Mouse (Mus musculus): ENCODE data around the gene Fbxw5.
A peak's percentile ranks its signal among the peaks of the same experiment; 100 is the strongest.

GRCm38 (mm10) chr2:25546811-25547491 is 46.4 kb downstream of the Fbxw5 start, which contains the start of gene Traf2:
- TF ChIP-seq POLR2A (IDR thresholded peaks at IDR 0.05; ENCODE audit: insufficient read depth, low read depth, low read length) = peak; percentile 40
- TF ChIP-seq CTCF (IDR thresholded peaks at IDR 0.05; ENCODE audit: insufficient read depth, low read depth, low read length) = no peak

Measured in olfactory bulb, adult 2 months (tissue).